Mouse (Mus musculus): Measurements from ENCODE around the gene Ak5. TPM values are rescaled to one million over a fixed set of nuclear protein-coding genes. Genes with fewer than 3 reads are reported as not detected.

Ak5 gene
- polyA plus RNA-seq, 1 experiment from 2014 or later = 7.1 TPM

GRCm38 (mm10) chr3:152497842-152498241 lies 170.3 kb downstream of the Ak5 start:
- no peaks in the 10 kb centered on the region for H3K27me3 ChIP-seq
- WGBS = 89% methylated on average over 2 of the region's 2 CpGs

GRCm38 (mm10) chr3:152497084-152497483 lies 171.1 kb downstream of the Ak5 start:
- 67% methylated on average over 7 of the region's 7 CpGs for WGBS
- H3K36me3 ChIP-seq = no peaks in the 10 kb centered on the region
- H3K4me1 ChIP-seq = peaks cover 15% of the 10 kb centered on the region
- H3K27ac ChIP-seq (replicated peaks) = no peak overlapping the region
- H3K4me3 ChIP-seq = no peak overlapping the region
- H3K4me2 ChIP-seq (replicated peaks) = no peak overlapping the region
- H3K27me3 ChIP-seq = no peaks in the 10 kb centered on the region
- H3K9me3 ChIP-seq = no peaks in the 10 kb centered on the region
- ATAC-seq (replicated peaks) = no peak
- no peak overlapping the region for H3K9ac ChIP-seq (replicated peaks)

More at GRCm38 (mm10) chr3:152497842-152498241, 170.3 kb downstream of the Ak5 start:
- H3K4me1 ChIP-seq = peaks cover 15% of the 10 kb centered on the region
- no peak overlapping the region for H3K4me2 ChIP-seq (replicated peaks)
- no peak overlapping the region for H3K9ac ChIP-seq (replicated peaks)
- no peaks in the 10 kb centered on the region for H3K9me3 ChIP-seq
- H3K27ac ChIP-seq (replicated peaks) = no peak overlapping the region
- H3K36me3 ChIP-seq = no peaks in the 10 kb centered on the region
- H3K4me3 ChIP-seq = no peak overlapping the region
- ATAC-seq (replicated peaks) = no peak

DNA sequence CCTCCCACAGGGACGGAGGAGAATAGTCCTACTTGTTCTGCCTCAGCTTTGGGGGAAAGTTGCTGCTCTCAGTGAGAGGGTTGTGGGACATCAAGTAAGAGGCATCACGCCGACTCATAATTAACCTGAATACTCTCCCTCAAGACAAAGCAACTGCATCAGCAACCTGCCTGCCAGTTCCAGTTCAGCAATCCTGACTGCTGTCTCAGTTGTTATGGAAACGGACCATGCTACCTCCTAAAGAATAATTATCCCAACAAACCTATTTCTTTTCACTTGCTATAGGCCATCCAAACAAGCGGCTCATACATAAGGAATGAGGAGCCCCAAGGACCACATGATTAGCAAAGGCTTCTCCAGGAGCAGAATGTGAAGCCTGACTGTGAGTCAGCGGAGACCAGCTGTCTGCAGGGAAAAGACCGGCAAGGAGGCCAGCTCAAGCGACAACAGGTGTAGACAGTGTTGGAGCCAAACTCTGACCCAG lies 172.7 kb downstream of the Ak5 start:
- Histone ChIP-seq H3K4me1 (peaks cover 15% of the 10 kb centered on the region), H3K4me3 (no peak overlapping the region), H3K27me3 (no peaks in the 10 kb centered on the region), H3K36me3 (no peaks in the 10 kb centered on the region), H3K9ac (replicated peaks) (no peak overlapping the region), H3K9me3 (no peaks in the 10 kb centered on the region), H3K4me2 (replicated peaks) (no peak overlapping the region), H3K27ac (replicated peaks) (no peak overlapping the region)
- ATAC-seq (replicated peaks) = peak; percentile 23; the same call in 1 of the 2 replicates
- WGBS = 36% methylated on average over 8 of the region's 8 CpGs

- no peak overlapping the region for H3K27ac ChIP-seq (replicated peaks)
- H3K4me2 ChIP-seq (replicated peaks) = no peak overlapping the region
- no peak overlapping the region for H3K4me3 ChIP-seq
- H3K4me1 ChIP-seq = peaks cover 15% of the 10 kb centered on the region
- peak; percentile 35 for ATAC-seq (replicated peaks)
- no peaks in the 10 kb centered on the region for H3K36me3 ChIP-seq
- no peaks in the 10 kb centered on the region for H3K9me3 ChIP-seq
- no peaks in the 10 kb centered on the region for H3K27me3 ChIP-seq
- 53% methylated on average over 12 of the region's 12 CpGs for WGBS
- no peak overlapping the region for H3K9ac ChIP-seq (replicated peaks)
Measured at GRCm38 (mm10) chr3:152494667-152495360, 173.3 kb downstream of the Ak5 start.

DNA sequence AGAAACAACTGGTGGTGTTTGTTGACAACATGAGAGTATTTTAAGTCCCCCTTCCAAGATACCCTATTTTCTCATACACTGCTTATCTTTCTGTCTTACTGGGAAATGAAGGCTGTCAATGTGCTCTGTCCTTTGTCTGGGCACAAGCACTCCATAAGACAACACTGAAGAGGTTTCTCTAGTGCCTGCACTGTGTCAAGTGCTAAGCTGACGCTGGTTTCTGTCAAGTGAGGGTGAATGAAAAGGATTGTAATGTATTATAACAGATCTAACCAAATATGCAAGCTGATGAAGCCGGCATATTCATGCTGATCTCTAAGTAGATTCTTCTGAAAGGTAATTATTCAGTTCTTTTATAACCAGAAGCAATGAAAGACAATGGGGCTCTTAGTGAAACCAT lies 174.3 kb downstream of the Ak5 start:
- no peaks in the 10 kb centered on the region for H3K36me3 ChIP-seq
- H3K9ac ChIP-seq (replicated peaks) = no peak overlapping the region
- H3K27ac ChIP-seq (replicated peaks) = no peak overlapping the region
- ATAC-seq (replicated peaks) = no peak
- H3K4me1 ChIP-seq = peaks cover 15% of the 10 kb centered on the region
- H3K4me3 ChIP-seq = no peak overlapping the region
- 52% methylated on average over 2 of the region's 2 CpGs for WGBS
- H3K9me3 ChIP-seq = no peaks in the 10 kb centered on the region
- no peak overlapping the region for H3K4me2 ChIP-seq (replicated peaks)
- no peaks in the 10 kb centered on the region for H3K27me3 ChIP-seq

- ATAC-seq (replicated peaks) = no peak
- H3K9ac ChIP-seq (replicated peaks) = no peak overlapping the region
- no peaks in the 10 kb centered on the region for H3K36me3 ChIP-seq
- H3K4me2 ChIP-seq (replicated peaks) = no peak overlapping the region
- H3K27me3 ChIP-seq = no peaks in the 10 kb centered on the region
- H3K4me1 ChIP-seq = peaks cover 15% of the 10 kb centered on the region
- no peaks in the 10 kb centered on the region for H3K9me3 ChIP-seq
- no peak overlapping the region for H3K4me3 ChIP-seq
- no peak overlapping the region for H3K27ac ChIP-seq (replicated peaks)
- 90% methylated on average over 6 of the region's 6 CpGs for WGBS
Measured at GRCm38 (mm10) chr3:152492241-152492640, 175.9 kb downstream of the Ak5 start.

DNA sequence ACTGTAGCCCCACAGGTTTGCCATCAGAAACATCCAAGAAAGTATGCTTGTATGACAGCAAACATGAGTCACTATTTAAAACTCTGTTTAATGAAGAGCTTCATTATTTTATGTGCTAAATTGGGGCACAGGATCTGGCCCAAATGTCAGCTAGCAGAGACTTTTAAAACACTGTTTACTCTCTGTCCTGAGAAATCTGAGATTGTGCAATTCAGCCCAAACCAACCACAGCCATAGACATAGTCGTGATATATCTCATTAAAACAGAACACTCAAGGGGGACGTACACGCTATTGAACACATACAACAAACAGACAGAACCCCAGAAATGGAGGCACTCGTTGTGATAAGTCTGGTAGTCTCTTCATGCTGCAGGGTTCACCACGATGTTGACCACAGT lies 177.7 kb downstream of the Ak5 start:
- no peaks in the 10 kb centered on the region for H3K36me3 ChIP-seq

GRCm38 (mm10) chr3:152488964-152489363 lies 179.2 kb downstream of the Ak5 start:
- WGBS = 92% methylated on average over 4 of the region's 4 CpGs

More for the DNA sequence above, 177.7 kb downstream of the Ak5 start:
- ATAC-seq (replicated peaks) = no peak
- Histone ChIP-seq H3K4me3 (no peak overlapping the region), H3K9me3 (no peaks in the 10 kb centered on the region), H3K27me3 (no peaks in the 10 kb centered on the region), H3K9ac (replicated peaks) (no peak overlapping the region), H3K4me2 (replicated peaks) (no peak overlapping the region), H3K27ac (replicated peaks) (no peak overlapping the region), H3K4me1 (peaks cover 11% of the 10 kb centered on the region)
- 88% methylated on average over 5 of the region's 5 CpGs for WGBS

GRCm38 (mm10) chr3:152484206-152484605 lies 184.0 kb downstream of the Ak5 start:
- Histone ChIP-seq H3K36me3 (no peaks in the 10 kb centered on the region), H3K4me1 (peaks cover 11% of the 10 kb centered on the region), H3K4me3 (no peak overlapping the region), H3K27ac (replicated peaks) (peak overlapping the region; percentile 51; the same call in 1 of the 2 replicates), H3K9me3 (no peaks in the 10 kb centered on the region), H3K27me3 (no peaks in the 10 kb centered on the region), H3K4me2 (replicated peaks) (no peak overlapping the region), H3K9ac (replicated peaks) (no peak overlapping the region)
- ATAC-seq (replicated peaks) = no peak
- WGBS = 43% methylated on average over 6 of the region's 6 CpGs

More at GRCm38 (mm10) chr3:152488964-152489363, 179.2 kb downstream of the Ak5 start:
- peaks cover 7% of the 10 kb centered on the region for H3K4me1 ChIP-seq
- H3K36me3 ChIP-seq = no peaks in the 10 kb centered on the region
- H3K9me3 ChIP-seq = no peaks in the 10 kb centered on the region
- no peak overlapping the region for H3K27ac ChIP-seq (replicated peaks)
- ATAC-seq (replicated peaks) = no peak
- H3K9ac ChIP-seq (replicated peaks) = no peak overlapping the region
- no peak overlapping the region for H3K4me2 ChIP-seq (replicated peaks)
- no peaks in the 10 kb centered on the region for H3K27me3 ChIP-seq
- no peak overlapping the region for H3K4me3 ChIP-seq

DNA sequence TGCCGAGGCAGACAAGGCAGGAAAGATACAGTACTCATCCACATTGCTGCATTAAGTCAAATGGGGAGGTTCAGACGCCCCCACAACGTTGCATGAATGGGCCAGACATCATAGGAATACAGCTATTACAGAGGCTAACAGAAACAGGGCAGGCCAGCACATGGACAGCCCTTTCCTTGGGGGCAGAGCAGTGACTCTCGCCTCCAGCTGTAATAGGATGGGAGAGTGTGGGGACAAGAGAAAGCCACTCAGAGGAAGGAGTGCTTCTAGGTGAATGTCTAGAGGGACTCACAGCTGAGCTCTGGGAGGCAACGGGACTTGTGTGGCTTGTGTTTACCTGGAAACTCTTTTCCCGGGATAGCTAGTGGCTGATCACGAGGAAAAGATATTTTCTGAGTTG lies 184.4 kb downstream of the Ak5 start:
- Histone ChIP-seq H3K9me3 (no peaks in the 10 kb centered on the region), H3K4me2 (replicated peaks) (no peak overlapping the region), H3K27ac (replicated peaks) (peak overlapping the region; percentile 51; the same call in 1 of the 2 replicates), H3K27me3 (no peaks in the 10 kb centered on the region), H3K36me3 (no peaks in the 10 kb centered on the region), H3K4me1 (peaks cover 11% of the 10 kb centered on the region), H3K9ac (replicated peaks) (no peak overlapping the region), H3K4me3 (no peak overlapping the region)
- 0 out of 2 replicates have a peak, but pooled peaks have one; percentile 27 for ATAC-seq (replicated peaks)
- WGBS = 42% methylated on average over 7 of the region's 7 CpGs

GRCm38 (mm10) chr3:152482182-152482581 lies 186.0 kb downstream of the Ak5 start:
- no peak overlapping the region for H3K4me3 ChIP-seq
- H3K27me3 ChIP-seq = no peaks in the 10 kb centered on the region

DNA sequence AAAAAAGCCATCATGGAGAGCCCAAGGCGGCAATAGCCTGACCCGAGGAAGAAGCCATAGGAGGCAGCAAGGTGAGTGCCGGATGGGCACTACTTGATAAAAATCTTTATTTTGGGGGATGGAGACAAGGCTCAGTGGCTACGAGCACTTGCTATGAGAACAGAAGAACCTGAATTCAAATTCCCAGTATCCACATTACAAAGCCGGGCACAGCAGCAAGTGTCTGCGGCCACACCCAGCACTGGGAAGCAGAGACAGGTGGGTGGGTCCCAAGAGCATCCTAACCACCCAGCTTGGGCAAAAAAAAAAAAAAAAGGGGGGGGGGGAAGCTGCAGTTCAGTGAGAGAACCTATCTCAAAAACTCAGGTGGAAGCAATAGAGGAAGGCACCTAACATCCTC lies 187.8 kb downstream of the Ak5 start:
- no peak overlapping the region for H3K4me3 ChIP-seq
- H3K4me2 ChIP-seq (replicated peaks) = no peak overlapping the region
- H3K36me3 ChIP-seq = no peaks in the 10 kb centered on the region
- H3K9me3 ChIP-seq = no peaks in the 10 kb centered on the region
- 96% methylated on average over 6 of the region's 6 CpGs for WGBS
- no peak overlapping the region for H3K9ac ChIP-seq (replicated peaks)
- peaks cover 23% of the 10 kb centered on the region for H3K4me1 ChIP-seq
- no peak for ATAC-seq (replicated peaks)
- H3K27me3 ChIP-seq = no peaks in the 10 kb centered on the region
- H3K27ac ChIP-seq (replicated peaks) = no peak overlapping the region

More at GRCm38 (mm10) chr3:152482182-152482581, 186.0 kb downstream of the Ak5 start:
- H3K9ac ChIP-seq (replicated peaks) = no peak overlapping the region
- H3K36me3 ChIP-seq = no peaks in the 10 kb centered on the region
- H3K9me3 ChIP-seq = no peaks in the 10 kb centered on the region
- H3K4me1 ChIP-seq = peaks cover 23% of the 10 kb centered on the region
- H3K27ac ChIP-seq (replicated peaks) = no peak overlapping the region
- H3K4me2 ChIP-seq (replicated peaks) = no peak overlapping the region
- no peak for ATAC-seq (replicated peaks)
- WGBS = 86% methylated on average over 8 of the region's 8 CpGs
